21 mouse cellular contexts compared by ENCODE assay signal in genomic region chr16:90792066-90792465, GRCm38 (mm10). TPM values are rescaled to one million over a fixed set of nuclear protein-coding genes. Genes with fewer than 3 reads are reported as not detected.
"Had no signal": no experiment of that assay in that cellular context is flagged by ENCODE, and none has a peak within 500 bp of the region (broad histone marks: within the 10 kb centered on the region; RNA-seq: fewer than 3 reads in every experiment).

No protein-coding gene starts in this region.

- H3K4me3 ChIP-seq: layer of hippocampus, adult 2 months; limb, embryonic 12.5 days; limb, embryonic 15.5 days; midbrain, embryonic 12.5 days; midbrain, embryonic 15.5 days; neural tube, embryonic 12.5 days; neural tube, embryonic 15.5 days; stomach, embryonic 15.5 days had no signal

- ATAC-seq: intestine, embryonic 16.5 days; liver, postnatal 0 days; lung, postnatal 0 days; midbrain, embryonic 15.5 days had no signal

- H3K27ac ChIP-seq: kidney, postnatal 0 days; layer of hippocampus, adult 2 months; limb, embryonic 12.5 days; limb, embryonic 15.5 days; liver, embryonic 14.5 days; macrophage; midbrain, embryonic 12.5 days; midbrain, embryonic 15.5 days; neural tube, embryonic 12.5 days; neural tube, embryonic 15.5 days; stomach, embryonic 15.5 days had no signal

- DNase-seq: layer of hippocampus, adult 9-11 months; liver, postnatal 0 days; lung, embryonic 14.5 days; spleen, adult 18-20 months; thymus, adult 2 months; thymus, postnatal 25 days had no signal

RNA-seq across cellular contexts. Expression of gene Eva1c, which starts 34.5 kb away (rescaled TPM):
- total RNA-seq: megakaryocyte, adult 5-6 weeks had no signal

RNA-seq across cellular contexts. Expression of gene Mrap, which starts 54.1 kb away (rescaled TPM):
- total RNA-seq: left cerebral cortex, postnatal 36 days; megakaryocyte, adult 5-6 weeks had no signal
